Mouse (Mus musculus): ENCODE measurements at regions not wholly inside any gene's neighbourhood (a gene's known extent, or its start where the extent isn't known, plus 50 kb on each side); places are given as distances from the start of the nearest gene placed in this dataset.
A peak's percentile ranks its signal among the peaks of the same experiment; 100 is the strongest.

- Histone ChIP-seq H3K27ac (ENCODE audit: low read depth, low read length) (no peak overlapping the region), H3K4me3 (ENCODE audit: low read depth, low read length) (no peak overlapping the region), H3K36me3 (ENCODE audit: control insufficient read depth, insufficient read depth) (no peaks in the 10 kb centered on the region), H3K4me2 (replicated peaks; ENCODE audit: low read depth) (no peak overlapping the region), H3K9me3 (ENCODE audit: control insufficient read depth) (no peaks in the 10 kb centered on the region), H3K9ac (ENCODE audit: low read depth, low read length) (no peak overlapping the region), H3K4me1 (replicated peaks; ENCODE audit: control insufficient read depth, insufficient read depth, low read length) (no peaks in the 10 kb centered on the region), H3K27me3 (replicated peaks; ENCODE audit: control insufficient read depth, insufficient read depth, low read length) (no peaks in the 10 kb centered on the region)
- no peak for ATAC-seq
- 74% methylated on average over 8 of the region's 8 CpGs for WGBS
- no peak for TF ChIP-seq CTCF (IDR thresholded peaks at IDR 0.05; ENCODE audit: low read depth)
Observed at GRCm38 (mm10) chr1:35957425-35958372, 110.5 kb upstream of the Hs6st1 start.

DNA sequence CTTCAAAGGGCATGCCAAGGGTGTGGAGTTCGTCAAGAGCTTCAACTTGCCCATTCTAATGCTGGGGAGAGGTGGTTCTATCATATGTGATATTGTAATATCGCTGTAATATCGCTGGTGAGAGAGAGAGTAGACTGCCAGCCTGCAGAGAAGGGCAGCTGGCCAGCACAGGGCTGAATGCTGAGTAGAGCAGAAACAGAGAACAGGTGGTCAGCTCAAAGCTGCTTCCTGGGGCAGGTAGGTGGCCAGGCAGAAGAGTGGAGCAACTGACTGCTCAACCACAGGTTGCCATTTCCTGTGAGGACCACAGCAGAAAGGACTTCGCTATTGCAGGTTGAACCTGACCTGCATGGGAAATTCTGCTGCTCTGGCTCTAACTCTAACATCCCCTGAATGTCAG lies 108.5 kb upstream of the Hs6st1 start:
- Histone ChIP-seq H3K9me3 (ENCODE audit: control insufficient read depth) (no peaks in the 10 kb centered on the region), H3K4me3 (ENCODE audit: low read depth, low read length) (no peak overlapping the region), H3K9ac (ENCODE audit: low read depth, low read length) (no peak overlapping the region), H3K36me3 (ENCODE audit: control insufficient read depth, insufficient read depth) (no peaks in the 10 kb centered on the region), H3K27ac (ENCODE audit: low read depth, low read length) (no peak overlapping the region), H3K4me2 (replicated peaks; ENCODE audit: low read depth) (no peak overlapping the region), H3K4me1 (replicated peaks; ENCODE audit: control insufficient read depth, insufficient read depth, low read length) (no peaks in the 10 kb centered on the region), H3K27me3 (replicated peaks; ENCODE audit: control insufficient read depth, insufficient read depth, low read length) (no peaks in the 10 kb centered on the region)
- TF ChIP-seq CTCF (IDR thresholded peaks at IDR 0.05; ENCODE audit: low read depth): no peak
- WGBS: 95% methylated on average over 4 of the region's 4 CpGs
- ATAC-seq: no peak

DNA sequence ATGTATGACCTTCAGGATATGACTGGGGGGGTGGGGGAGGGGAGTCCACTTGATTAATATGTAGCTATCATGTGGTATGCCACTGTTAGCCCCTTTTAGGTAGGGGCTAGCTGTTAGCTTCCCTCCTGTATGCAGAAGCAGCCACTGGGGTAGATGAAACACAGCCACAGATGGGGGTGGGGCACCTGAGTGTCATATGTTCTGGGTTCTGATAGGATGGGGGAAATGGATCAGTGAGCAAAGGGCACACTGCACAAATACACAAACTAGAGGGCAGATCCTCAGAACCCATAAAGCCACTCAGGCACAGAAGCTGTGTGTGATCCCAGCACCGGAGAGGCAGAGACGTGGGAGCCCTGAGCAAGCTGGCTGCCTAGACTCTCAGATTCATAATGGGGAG lies 107.4 kb upstream of the Hs6st1 start:
- H3K4me3 ChIP-seq (ENCODE audit: low read depth, low read length): no peak overlapping the region
- 83% methylated on average over 2 of the region's 2 CpGs for WGBS
- H3K9me3 ChIP-seq (ENCODE audit: control insufficient read depth): no peaks in the 10 kb centered on the region
- H3K27ac ChIP-seq (ENCODE audit: low read depth, low read length): no peak overlapping the region
- no peaks in the 10 kb centered on the region for H3K36me3 ChIP-seq (ENCODE audit: control insufficient read depth, insufficient read depth)
- no peak overlapping the region for H3K4me2 ChIP-seq (replicated peaks; ENCODE audit: low read depth)
- no peaks in the 10 kb centered on the region for H3K27me3 ChIP-seq (replicated peaks; ENCODE audit: control insufficient read depth, insufficient read depth, low read length)
- TF ChIP-seq CTCF (IDR thresholded peaks at IDR 0.05; ENCODE audit: low read depth): no peak
- no peak overlapping the region for H3K9ac ChIP-seq (ENCODE audit: low read depth, low read length)
- no peaks in the 10 kb centered on the region for H3K4me1 ChIP-seq (replicated peaks; ENCODE audit: control insufficient read depth, insufficient read depth, low read length)
- ATAC-seq: peak; percentile 13; the same call in 1 of the 2 replicates

GRCm38 (mm10) chr1:35961923-35962322 lies 106.3 kb upstream of the Hs6st1 start:
- H3K4me3 ChIP-seq (ENCODE audit: low read depth, low read length): no peak overlapping the region
- H3K4me1 ChIP-seq (replicated peaks; ENCODE audit: control insufficient read depth, insufficient read depth, low read length): no peaks in the 10 kb centered on the region
- H3K27ac ChIP-seq (ENCODE audit: low read depth, low read length): no peak overlapping the region
- ATAC-seq: no peak
- no peak for TF ChIP-seq CTCF (IDR thresholded peaks at IDR 0.05; ENCODE audit: low read depth)
- H3K9me3 ChIP-seq (ENCODE audit: control insufficient read depth): no peaks in the 10 kb centered on the region
- WGBS: 79% methylated on average over 6 of the region's 6 CpGs
- H3K27me3 ChIP-seq (replicated peaks; ENCODE audit: control insufficient read depth, insufficient read depth, low read length): no peaks in the 10 kb centered on the region
- H3K9ac ChIP-seq (ENCODE audit: low read depth, low read length): no peak overlapping the region
- H3K4me2 ChIP-seq (replicated peaks; ENCODE audit: low read depth): no peak overlapping the region
- no peaks in the 10 kb centered on the region for H3K36me3 ChIP-seq (ENCODE audit: control insufficient read depth, insufficient read depth)

GRCm38 (mm10) chr1:35968489-35968888 lies 99.7 kb upstream of the Hs6st1 start:
- Histone ChIP-seq H3K4me2 (replicated peaks; ENCODE audit: low read depth) (no peak overlapping the region), H3K4me1 (replicated peaks; ENCODE audit: control insufficient read depth, insufficient read depth, low read length) (no peaks in the 10 kb centered on the region), H3K9me3 (ENCODE audit: control insufficient read depth) (no peaks in the 10 kb centered on the region), H3K27ac (ENCODE audit: low read depth, low read length) (no peak overlapping the region), H3K27me3 (replicated peaks; ENCODE audit: control insufficient read depth, insufficient read depth, low read length) (no peaks in the 10 kb centered on the region), H3K36me3 (ENCODE audit: control insufficient read depth, insufficient read depth) (no peaks in the 10 kb centered on the region), H3K9ac (ENCODE audit: low read depth, low read length) (no peak overlapping the region), H3K4me3 (ENCODE audit: low read depth, low read length) (no peak overlapping the region)
- TF ChIP-seq CTCF (IDR thresholded peaks at IDR 0.05; ENCODE audit: low read depth): no peak
- no peak for ATAC-seq

DNA sequence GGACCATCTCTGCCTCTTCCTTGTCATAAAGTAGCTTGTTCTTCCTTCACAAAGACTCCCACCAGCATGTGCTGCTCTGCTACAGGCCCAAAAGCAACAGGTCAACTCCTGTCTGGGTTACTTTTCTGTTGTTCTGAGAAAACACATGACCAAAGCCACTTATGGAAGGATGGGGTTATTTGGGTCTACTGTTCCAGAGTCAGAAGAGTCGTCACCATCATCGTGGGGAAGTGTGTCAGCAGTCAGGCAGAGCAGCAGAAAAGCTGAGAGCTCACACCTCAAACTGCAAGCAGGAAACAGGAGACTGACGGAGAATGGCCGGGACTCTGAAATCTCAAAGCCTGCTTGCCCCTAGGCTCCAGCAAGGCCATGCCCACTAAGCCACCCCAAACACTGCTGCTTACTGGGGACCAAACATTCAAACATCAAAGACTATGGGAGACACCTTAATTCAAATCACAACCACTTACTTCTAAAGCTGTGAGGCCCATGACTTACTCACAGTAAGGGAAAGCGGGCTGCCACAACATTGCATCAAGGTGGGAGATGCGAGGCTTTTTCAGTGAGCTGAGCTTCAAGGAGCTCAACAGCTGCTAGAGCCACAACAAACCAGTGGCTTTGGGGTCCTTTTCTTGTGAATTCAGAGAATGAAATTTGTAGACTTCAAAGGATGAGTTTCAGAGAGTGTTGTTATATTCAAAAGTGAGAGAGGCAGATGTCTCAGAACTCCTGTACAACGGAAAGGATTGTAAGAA lies 96.6 kb upstream of the Hs6st1 start:
- no peak overlapping the region for H3K4me3 ChIP-seq (ENCODE audit: low read depth, low read length)
- H3K4me2 ChIP-seq (replicated peaks; ENCODE audit: low read depth): no peak overlapping the region
- H3K4me1 ChIP-seq (replicated peaks; ENCODE audit: control insufficient read depth, insufficient read depth, low read length): no peaks in the 10 kb centered on the region
- no peak overlapping the region for H3K9ac ChIP-seq (ENCODE audit: low read depth, low read length)
- no peaks in the 10 kb centered on the region for H3K36me3 ChIP-seq (ENCODE audit: control insufficient read depth, insufficient read depth)
- no peaks in the 10 kb centered on the region for H3K9me3 ChIP-seq (ENCODE audit: control insufficient read depth)
- no peak overlapping the region for H3K27ac ChIP-seq (ENCODE audit: low read depth, low read length)
- 70% methylated on average over 7 of the region's 7 CpGs for WGBS
- no peak for TF ChIP-seq CTCF (IDR thresholded peaks at IDR 0.05; ENCODE audit: low read depth)
- ATAC-seq: no peak
- H3K27me3 ChIP-seq (replicated peaks; ENCODE audit: control insufficient read depth, insufficient read depth, low read length): no peaks in the 10 kb centered on the region

All from intestine, postnatal 0 days (tissue).